Mouse (Mus musculus): ENCODE measurements around the gene Rpl7a. TPM values are rescaled to one million over a fixed set of nuclear protein-coding genes. Genes with fewer than 3 reads are reported as not detected.

The Rpl7a gene
- total and polyA plus RNA-seq, 3 experiments = 1,142 to 3,395 (median 3,077) TPM

- in situ Hi-C loops (cut with MboI; ENCODE audit: low pct_ligation_motif_present, low pct_unique_long_range_greater_than_20kb, low sequenced_read_pairs) (no loop called here), dilution Hi-C loops (cut with MboI; ENCODE audit: extremely low pct_ligation_motif_present, extremely low pct_unique_long_range_greater_than_20kb, low sequenced_read_pairs) (no loop called here)
- no peaks in the 10 kb centered on the region for H3K27me3 ChIP-seq (replicated peaks)
- peaks cover 44% of the 10 kb centered on the region for H3K79me2 ChIP-seq (replicated peaks; ENCODE audit: control insufficient read depth, extremely low read depth, insufficient read depth, poor library complexity, severe bottlenecking)
- no peak overlapping the region for H3K27ac ChIP-seq (ENCODE audit: insufficient read depth, low read depth)
- H3K9ac ChIP-seq (ENCODE audit: insufficient read depth, low read depth) = no peak overlapping the region
- H3K4me2 ChIP-seq (ENCODE audit: insufficient read depth, low read depth, poor library complexity, severe bottlenecking) = no peak overlapping the region
- DNase-seq (ENCODE audit: extremely low read depth) = no peak
- no peaks in the 10 kb centered on the region for H3K9me3 ChIP-seq (replicated peaks; ENCODE audit: low read length)
- peaks cover 21 to 47% of the 10 kb centered on the region in 2 experiments for H3K4me1 ChIP-seq (ENCODE audit: control insufficient read depth in 1 of 2, insufficient read depth in 2 of 2)
- TF ChIP-seq MAX (IDR thresholded peaks at IDR 0.05; ENCODE audit: low read length) (no peak), RCOR1 (conservative IDR thresholded peaks at IDR 0.05; ENCODE audit: low read depth, low read length) (no peak)
- H3K4me3 ChIP-seq (replicated peaks in 1 of 3; ENCODE audit: low read depth in 2 of 3, low read length in 2 of 3, poor library complexity in 1 of 3) = no peak overlapping the region
- peaks cover 33 to 60% of the 10 kb centered on the region in 2 experiments for H3K36me3 ChIP-seq (replicated peaks in 1 of 2; ENCODE audit: control insufficient read depth in 1 of 2, insufficient read depth in 1 of 2, low read length in 1 of 2)
Measured at GRCm38 (mm10) chr2:26905936-26906335, 4.6 kb upstream of the Rpl7a start.

- Histone ChIP-seq H3K9me3 (replicated peaks; ENCODE audit: low read length) (no peaks in the 10 kb centered on the region), H3K4me3 (replicated peaks in 1 of 3; ENCODE audit: low read depth in 2 of 3, low read length in 2 of 3, poor library complexity in 1 of 3) (no peak overlapping the region), H3K4me2 (ENCODE audit: insufficient read depth, low read depth, poor library complexity, severe bottlenecking) (no peak overlapping the region), H3K9ac (ENCODE audit: insufficient read depth, low read depth) (no peak overlapping the region), H3K27me3 (replicated peaks) (no peaks in the 10 kb centered on the region), H3K27ac (ENCODE audit: insufficient read depth, low read depth) (no peak overlapping the region), H3K79me2 (replicated peaks; ENCODE audit: control insufficient read depth, extremely low read depth, insufficient read depth, poor library complexity, severe bottlenecking) (peaks cover 44% of the 10 kb centered on the region), H3K4me1 (ENCODE audit: control insufficient read depth in 1 of 2, insufficient read depth in 2 of 2) (peaks cover 18 to 42% of the 10 kb centered on the region in 2 experiments), H3K36me3 (replicated peaks in 1 of 2; ENCODE audit: control insufficient read depth in 1 of 2, insufficient read depth in 1 of 2, low read length in 1 of 2) (peaks cover 34 to 59% of the 10 kb centered on the region in 2 experiments)
- no peak for DNase-seq (ENCODE audit: extremely low read depth)
- dilution Hi-C loops (cut with MboI; ENCODE audit: extremely low pct_ligation_motif_present, extremely low pct_unique_long_range_greater_than_20kb, low sequenced_read_pairs) = no loop called here
- TF ChIP-seq TBP (conservative IDR thresholded peaks at IDR 0.05; ENCODE audit: low read depth, low read length) = no peak
- in situ Hi-C loops (cut with MboI; ENCODE audit: low pct_ligation_motif_present, low pct_unique_long_range_greater_than_20kb, low sequenced_read_pairs) = no loop called here
Measured at GRCm38 (mm10) chr2:26906431-26906830, 4.1 kb upstream of the Rpl7a start.

DNA sequence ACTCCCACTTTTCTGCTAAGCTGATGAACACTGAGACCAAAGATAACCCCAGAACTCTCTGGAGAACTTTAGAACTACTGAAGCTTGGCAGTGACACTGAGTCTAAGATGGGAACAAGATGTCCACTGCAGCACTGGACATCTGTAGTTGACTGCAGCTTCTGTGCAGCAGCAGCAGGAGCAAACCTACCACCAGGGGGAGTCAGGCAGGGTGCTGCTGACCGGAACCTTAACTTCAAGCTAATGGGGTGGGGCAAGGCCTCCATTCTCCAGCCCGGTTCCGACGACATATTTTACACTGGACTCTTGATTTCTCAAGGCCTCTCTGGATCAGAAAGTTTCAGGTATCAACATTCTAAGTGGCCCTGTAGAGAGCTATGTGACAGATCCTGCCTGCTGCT lies 3.5 kb upstream of the Rpl7a start:
- no peaks in the 10 kb centered on the region for H3K27me3 ChIP-seq (replicated peaks)
- H3K4me2 ChIP-seq (ENCODE audit: insufficient read depth, low read depth, poor library complexity, severe bottlenecking) = peak overlapping the region; percentile 55
- dilution Hi-C loops (cut with MboI; ENCODE audit: extremely low pct_ligation_motif_present, extremely low pct_unique_long_range_greater_than_20kb, low sequenced_read_pairs) (no loop called here), in situ Hi-C loops (cut with MboI; ENCODE audit: low pct_ligation_motif_present, low pct_unique_long_range_greater_than_20kb, low sequenced_read_pairs) (no loop called here)
- peaks cover 44% of the 10 kb centered on the region for H3K79me2 ChIP-seq (replicated peaks; ENCODE audit: control insufficient read depth, extremely low read depth, insufficient read depth, poor library complexity, severe bottlenecking)
- no peaks in the 10 kb centered on the region for H3K9me3 ChIP-seq (replicated peaks; ENCODE audit: low read length)
- peak overlapping the region; percentile 37; the same call in 1 of the 2 replicates for H3K9ac ChIP-seq (ENCODE audit: insufficient read depth, low read depth)
- peaks cover 18 to 37% of the 10 kb centered on the region in 2 experiments for H3K4me1 ChIP-seq (ENCODE audit: control insufficient read depth in 1 of 2, insufficient read depth in 2 of 2)
- no peak for TF ChIP-seq CHD2 (IDR thresholded peaks at IDR 0.05; ENCODE audit: low read length)
- TF ChIP-seq EP300 (IDR thresholded peaks at IDR 0.05; ENCODE audit: low read length) = no peak
- peak; percentile 45; the same call in 1 of the 2 replicates for TF ChIP-seq SIN3A (IDR thresholded peaks at IDR 0.05; ENCODE audit: low read length)
- TF ChIP-seq POLR2A (IDR thresholded peaks at IDR 0.05; ENCODE audit: low read depth, low read length) = no peak
- no peak for TF ChIP-seq ELF1 (IDR thresholded peaks at IDR 0.05; ENCODE audit: low read depth, low read length)
- peak; percentile 65 to 79 for TF ChIP-seq CTCF (conservative IDR thresholded peaks at IDR 0.05 in 1 of 2, IDR thresholded peaks at IDR 0.05 in 1 of 2; ENCODE audit: low read depth in 2 of 2, low read length in 2 of 2)
- no peak for TF ChIP-seq ETS1 (conservative IDR thresholded peaks at IDR 0.05; ENCODE audit: low read depth, low read length)
- no peak for TF ChIP-seq ZKSCAN1 (IDR thresholded peaks at IDR 0.05; ENCODE audit: borderline replicate concordance, low read depth, low read length)
- 0 out of 2 replicates have a peak, but pooled peaks have one; percentile 38 for TF ChIP-seq MAZ (IDR thresholded peaks at IDR 0.05; ENCODE audit: low read depth, low read length)
- TF ChIP-seq KAT2A (IDR thresholded peaks at IDR 0.05; ENCODE audit: insufficient replicate concordance, low read length) = no peak
- TF ChIP-seq BHLHE40 (IDR thresholded peaks at IDR 0.05; ENCODE audit: low read depth, low read length) = no peak
- peak; percentile 47 for TF ChIP-seq SMC3 (IDR thresholded peaks at IDR 0.05; ENCODE audit: low read depth, low read length)
- no peak for TF ChIP-seq JUND (conservative IDR thresholded peaks at IDR 0.05; ENCODE audit: low read depth, low read length)
- no peak for TF ChIP-seq ZMIZ1 (IDR thresholded peaks at IDR 0.05; ENCODE audit: low read depth, low read length)
- TF ChIP-seq USF2 (conservative IDR thresholded peaks at IDR 0.05; ENCODE audit: low read depth, low read length) = no peak
- TF ChIP-seq RAD21 (IDR thresholded peaks at IDR 0.05; ENCODE audit: low read depth, low read length) = peak; percentile 7; the same call in 1 of the 2 replicates
- no peak for DNase-seq (ENCODE audit: extremely low read depth)
- no peak overlapping the region for H3K4me3 ChIP-seq (replicated peaks in 1 of 3; ENCODE audit: low read depth in 2 of 3, low read length in 2 of 3, poor library complexity in 1 of 3)
- H3K27ac ChIP-seq (ENCODE audit: insufficient read depth, low read depth) = no peak overlapping the region
- peaks cover 41 to 62% of the 10 kb centered on the region in 2 experiments for H3K36me3 ChIP-seq (replicated peaks in 1 of 2; ENCODE audit: control insufficient read depth in 1 of 2, insufficient read depth in 1 of 2, low read length in 1 of 2)
